Mouse (Mus musculus) embryonic facial prominence, embryonic 14.5 days (tissue): ENCODE results near the gene Neu4. TPM values are rescaled to one million over a fixed set of nuclear protein-coding genes. Genes with fewer than 3 reads are reported as not detected.
"Not testable (repeated sequence)": the region's sequence is repeated elsewhere in the genome, so short reads cannot be mapped to it uniquely, and the experiment has no call there.

Experiments used
- ATAC-seq: fragments of 200-750 bp; cut with Nextera tagmentation; 2 replicates; pipeline ENCODE4 v1.8.0; 2017; ENCODE audit warnings: low read depth, moderate number of reproducible peaks, moderate TSS enrichment
- DNase-seq: peaks from one replicate; pipeline ENCODE4 v3.0.0-alpha.2; 2015; ENCODE audit warnings: low spot score
- H3K27ac ChIP-seq: fragments of 300-500 bp; sonication (generic); replicated peaks from 2 replicates; pipeline ENCODE4 v1.5.1; 2014; ENCODE audit warnings: low read depth, mild to moderate bottlenecking, low read length, moderate library complexity
- H3K27me3 ChIP-seq: fragments of 300-500 bp; sonication (generic); replicated peaks from 2 replicates; pipeline ENCODE4 v1.6.1; 2014; ENCODE audit warnings: low read length; ENCODE audit not compliant: control insufficient read depth, insufficient read depth
- H3K36me3 ChIP-seq: fragments of 300-500 bp; sonication (generic); 2 replicates; pipeline ENCODE4 v1.6.1; 2014; ENCODE audit warnings: low read length, mixed read lengths; ENCODE audit not compliant: control insufficient read depth, insufficient read depth
- H3K4me1 ChIP-seq: fragments of 300-500 bp; sonication (generic); 2 replicates; pipeline ENCODE4 v1.6.1; 2014; ENCODE audit warnings: antibody characterized with exemption, low read length; ENCODE audit not compliant: control insufficient read depth, insufficient read depth
- H3K4me2 ChIP-seq: fragments of 300-500 bp; sonication (generic); 2 replicates; pipeline ENCODE4 v1.6.1; 2014; ENCODE audit warnings: low read depth, mild to moderate bottlenecking, low read length, moderate library complexity, mixed read lengths
- H3K4me3 ChIP-seq: fragments of 300-500 bp; sonication (generic); 2 replicates; pipeline ENCODE4 v1.5.1; 2014; ENCODE audit warnings: low read depth, mild to moderate bottlenecking, low read length
- H3K9ac ChIP-seq: fragments of 300-500 bp; sonication (generic); 2 replicates; pipeline ENCODE4 v1.6.1; 2014; ENCODE audit warnings: low read depth, mild to moderate bottlenecking, low read length, moderate library complexity, mixed read lengths
- H3K9me3 ChIP-seq: fragments of 300-500 bp; sonication (generic); 2 replicates; pipeline ENCODE4 v1.6.1; 2016; ENCODE audit warnings: low read length; ENCODE audit not compliant: control insufficient read depth
- WGBS: fragments of 180-500 bp; shearing (Covaris S2); extraction: QIAGEN DNeasy Blood & Tissue Kit; methylation state at CpG from one replicate; pipeline ENCODE4 v1.1.7; 2014; 5-methylcytosine and 5-hydroxymethylcytosine counted together
- polyA plus RNA-seq: library from polyadenylated mRNA; unstranded; fragments of >200 nt; fragmentation: Nextera tagmentation; extraction: Ambion mirVana; gene quantifications from 2 replicates; pipeline ENCODE4 v1.2.1, GENCODE M21; 2014

Gene Neu4
- polyA plus RNA-seq, 1 experiment from 2014 or later, result not detected

DNA sequence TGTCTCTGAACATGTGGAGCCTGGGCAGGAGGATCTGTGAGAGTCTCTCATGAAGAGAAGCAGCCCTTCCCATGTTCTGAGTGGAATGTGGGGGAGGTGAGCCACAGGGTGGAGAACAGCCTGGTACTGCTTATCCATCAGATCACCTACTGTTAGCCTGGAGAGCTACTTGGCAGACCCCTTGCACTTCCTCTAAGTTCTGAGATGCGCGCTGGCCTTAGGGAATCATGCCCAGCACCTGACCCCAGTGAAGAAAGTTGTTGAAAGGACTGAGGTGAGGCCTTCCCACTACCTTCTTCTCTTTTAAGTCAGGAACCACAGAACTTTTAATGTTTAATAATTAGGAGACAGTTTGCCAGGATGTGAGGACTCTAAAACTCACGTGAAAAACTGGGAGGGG, 28.8 kb upstream of the Neu4 start:
- H3K27me3 ChIP-seq, DNase-seq, H3K27ac ChIP-seq, H3K9me3 ChIP-seq, H3K4me2 ChIP-seq, H3K9ac ChIP-seq, H3K36me3 ChIP-seq, H3K4me3 ChIP-seq, H3K4me1 ChIP-seq, ATAC-seq: not testable (repeated sequence)
- WGBS, result 87% methylated on average over 3 of the region's 3 CpGs

DNA sequence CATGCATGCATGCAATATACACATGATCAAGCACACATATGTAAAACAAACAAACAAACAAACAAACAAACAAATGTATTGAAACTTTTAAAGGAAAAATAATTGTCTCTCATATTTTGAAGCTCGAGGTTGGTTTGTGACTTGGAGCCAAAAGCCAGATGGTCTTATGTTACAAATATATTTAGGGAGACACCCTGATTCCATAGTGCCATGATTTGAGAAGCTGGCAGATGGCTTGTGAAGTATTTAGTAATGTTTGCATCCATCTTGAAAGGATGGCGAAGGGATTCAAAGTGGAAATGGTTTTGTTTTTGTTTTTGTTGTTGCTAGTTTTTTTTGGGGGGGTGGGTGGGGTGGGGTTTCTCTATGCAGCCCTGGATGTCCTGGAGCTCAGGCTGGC, 19.2 kb upstream of the Neu4 start:
- DNase-seq (no peak), ATAC-seq (no peak)
- Histone ChIP-seq H3K4me2 (no peak overlapping the region), H3K4me1 (no peaks in the 10 kb centered on the region), H3K4me3 (no peak overlapping the region), H3K9me3 (no peaks in the 10 kb centered on the region), H3K36me3 (no peaks in the 10 kb centered on the region), H3K27ac (no peak overlapping the region), H3K27me3 (no peaks in the 10 kb centered on the region), H3K9ac (no peak overlapping the region)
- WGBS, result 74% methylated on average over 2 of the region's 2 CpGs

DNA sequence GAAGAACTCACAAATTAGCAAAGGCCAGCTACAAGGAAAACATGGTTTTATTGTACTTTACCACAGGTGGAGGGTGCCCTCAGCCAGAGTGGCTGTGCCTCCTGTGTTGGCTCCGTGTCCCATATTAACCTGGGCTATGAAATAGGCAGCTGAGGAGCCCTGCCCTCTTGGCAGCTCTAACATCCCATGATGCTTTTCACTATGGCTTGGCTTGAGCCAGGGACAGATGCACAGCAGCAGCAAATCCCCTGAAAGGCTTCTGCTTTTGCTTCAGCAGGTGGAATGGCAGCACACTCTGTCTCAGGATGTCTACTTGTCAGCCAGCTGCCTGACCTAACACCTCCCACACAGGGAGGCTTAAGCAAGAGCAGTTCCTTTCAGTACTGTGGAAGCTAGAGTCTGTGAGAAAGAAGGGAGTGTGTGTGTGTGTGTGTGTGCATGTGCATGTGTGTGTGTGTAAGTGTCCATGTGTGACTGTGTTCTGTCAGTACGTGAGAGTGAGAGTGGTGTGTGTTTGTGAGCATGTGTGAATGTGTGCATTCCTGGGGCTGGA, 14.2 kb upstream of the Neu4 start:
- peak; percentile 12; the same call in 1 of the 2 replicates for ATAC-seq
- not testable (repeated sequence) for H3K4me1 ChIP-seq
- WGBS, result 85% methylated on average over 2 of the region's 2 CpGs

GRCm38 (mm10) chr1:94008826-94009225, 11.4 kb upstream of the Neu4 start:
- H3K4me2 ChIP-seq, H3K4me1 ChIP-seq, H3K27ac ChIP-seq, H3K4me3 ChIP-seq, H3K27me3 ChIP-seq, H3K36me3 ChIP-seq, H3K9me3 ChIP-seq, H3K9ac ChIP-seq: not testable (repeated sequence)
- WGBS, result 49% methylated on average over 13 of the region's 19 CpGs
- ATAC-seq (peak; percentile 63; the same call in 1 of the 2 replicates), DNase-seq (peak; percentile 78)

More for the DNA sequence above, 14.2 kb upstream of the Neu4 start:
- DNase-seq, H3K4me3 ChIP-seq, H3K27me3 ChIP-seq, H3K4me2 ChIP-seq, H3K27ac ChIP-seq, H3K9me3 ChIP-seq, H3K36me3 ChIP-seq, H3K9ac ChIP-seq: not testable (repeated sequence)

GRCm38 (mm10) chr1:94011643-94012042, 8.6 kb upstream of the Neu4 start:
- Histone ChIP-seq H3K4me1 (no peaks in the 10 kb centered on the region), H3K36me3 (no peaks in the 10 kb centered on the region), H3K4me2 (no peak overlapping the region), H3K4me3 (no peak overlapping the region), H3K9ac (no peak overlapping the region), H3K9me3 (no peaks in the 10 kb centered on the region), H3K27me3 (no peaks in the 10 kb centered on the region), H3K27ac (no peak overlapping the region)
- ATAC-seq (no peak), DNase-seq (no peak)
- 59% methylated on average over 3 of the region's 3 CpGs for WGBS

GRCm38 (mm10) chr1:94027506-94028108, 7.4 kb downstream of the Neu4 start:
- DNase-seq (no peak), ATAC-seq (no peak)
- no peak overlapping the region for H3K27ac ChIP-seq
- H3K4me3 ChIP-seq, result no peak overlapping the region
- no peaks in the 10 kb centered on the region for H3K36me3 ChIP-seq
- H3K9me3 ChIP-seq, result no peaks in the 10 kb centered on the region
- no peak overlapping the region for H3K4me2 ChIP-seq
- no peak overlapping the region for H3K9ac ChIP-seq
- 78% methylated on average over 12 of the region's 12 CpGs for WGBS
- H3K4me1 ChIP-seq, result no peaks in the 10 kb centered on the region
- H3K27me3 ChIP-seq, result no peaks in the 10 kb centered on the region

DNA sequence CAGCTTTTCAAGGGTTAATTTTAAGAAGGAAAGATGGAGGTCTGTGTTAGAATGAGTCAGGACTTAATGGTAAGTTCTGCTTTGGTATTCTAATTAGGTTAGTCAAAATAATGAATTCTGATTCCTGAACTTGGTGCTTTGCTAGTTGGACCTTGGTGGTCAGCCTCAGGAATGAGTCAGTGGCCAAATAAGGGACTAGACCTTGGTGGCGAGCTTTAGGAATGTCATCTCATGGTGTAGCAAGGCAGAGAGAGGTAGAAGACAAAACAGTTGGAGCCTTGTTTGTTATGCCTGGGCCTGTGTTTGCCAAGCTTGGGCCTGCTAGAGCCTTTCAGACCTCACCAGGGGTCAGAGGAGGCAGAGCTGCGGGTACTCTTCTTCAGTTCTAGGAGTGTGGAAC, 8.5 kb downstream of the Neu4 start:
- ATAC-seq (no peak), DNase-seq (no peak)
- Histone ChIP-seq H3K27me3 (no peaks in the 10 kb centered on the region), H3K36me3 (no peaks in the 10 kb centered on the region), H3K4me3 (no peak overlapping the region), H3K9ac (no peak overlapping the region), H3K4me2 (no peak overlapping the region), H3K27ac (no peak overlapping the region), H3K4me1 (no peaks in the 10 kb centered on the region), H3K9me3 (no peaks in the 10 kb centered on the region)
- 89% methylated on average over 2 of the region's 2 CpGs for WGBS

- no peak overlapping the region for H3K27ac ChIP-seq
- H3K9ac ChIP-seq, result no peak overlapping the region
- no peak overlapping the region for H3K4me3 ChIP-seq
- no peak for DNase-seq
- no peaks in the 10 kb centered on the region for H3K36me3 ChIP-seq
- ATAC-seq, result no peak
- H3K27me3 ChIP-seq, result no peaks in the 10 kb centered on the region
- 96% methylated on average over 2 of the region's 2 CpGs for WGBS
- H3K4me1 ChIP-seq, result 0 out of 2 replicates have a peak, but pooled peaks cover 3% of the 10 kb centered on the region
- no peak overlapping the region for H3K4me2 ChIP-seq
- H3K9me3 ChIP-seq, result no peaks in the 10 kb centered on the region
Observed at GRCm38 (mm10) chr1:94033075-94033602, 12.9 kb downstream of the Neu4 start.
